Mouse (Mus musculus): Measurements from ENCODE around the gene Scaper.

Gene Scaper

GRCm38 (mm10) chr9:55608701-55609531, 329.0 kb downstream of the Scaper start:
- peak; percentile 14 to 23 for DNase-seq

GRCm38 (mm10) chr9:55598594-55598993, 339.3 kb downstream of the Scaper start:
- no peak for DNase-seq

- no peak for DNase-seq
These were observed 351.8 kb downstream of the Scaper start for GRCm38 (mm10) chr9:55586141-55586540.

- DNase-seq = no peak
These were observed 356.5 kb downstream of the Scaper start for GRCm38 (mm10) chr9:55581414-55581813.

GRCm38 (mm10) chr9:55576571-55576970, 361.3 kb downstream of the Scaper start:
- DNase-seq = no peak

- no peak for DNase-seq
These were observed 366.8 kb downstream of the Scaper start for GRCm38 (mm10) chr9:55571071-55571470.

GRCm38 (mm10) chr9:55568466-55569159, 369.3 kb downstream of the Scaper start:
- no peak for DNase-seq

- no peak for DNase-seq
These were observed 377.0 kb downstream of the Scaper start for GRCm38 (mm10) chr9:55560960-55561359.

- no peak for DNase-seq
These were observed 382.9 kb downstream of the Scaper start for GRCm38 (mm10) chr9:55554986-55555385.

GRCm38 (mm10) chr9:55549302-55549890, 388.5 kb downstream of the Scaper start:
- no peak for DNase-seq

- no peak for DNase-seq
These were observed 389.0 kb downstream of the Scaper start for GRCm38 (mm10) chr9:55548871-55549270.

- peak; percentile 29 to 35 for DNase-seq
These were observed 391.5 kb downstream of the Scaper start for GRCm38 (mm10) chr9:55546176-55547010.

GRCm38 (mm10) chr9:55545556-55546175, 392.3 kb downstream of the Scaper start:
- DNase-seq = peak in 1 of 2 experiments; percentile 13

- DNase-seq = peak in 1 of 2 experiments; percentile 43
These were observed 392.9 kb downstream of the Scaper start for GRCm38 (mm10) chr9:55544861-55545555.

- peak in 1 of 2 experiments; percentile 42 for DNase-seq
These were observed 394.1 kb downstream of the Scaper start for GRCm38 (mm10) chr9:55543703-55544401.

GRCm38 (mm10) chr9:55543336-55543702, 394.6 kb downstream of the Scaper start:
- peak in 1 of 2 experiments; percentile 12 for DNase-seq

- DNase-seq = no peak
These were observed 395.3 kb downstream of the Scaper start for GRCm38 (mm10) chr9:55542366-55543325.

- peak in 1 of 2 experiments; percentile 34 for DNase-seq
These were observed 396.1 kb downstream of the Scaper start for GRCm38 (mm10) chr9:55541681-55542365.

GRCm38 (mm10) chr9:55540888-55541287, 397.0 kb downstream of the Scaper start:
- DNase-seq = no peak

All from kidney, adult 8-10 months (tissue).